Mouse (Mus musculus): Measurements from ENCODE around the gene Fam3c. TPM values are rescaled to one million over a fixed set of nuclear protein-coding genes. Genes with fewer than 3 reads are reported as not detected.

Fam3c gene
- polyA plus RNA-seq (2011; ENCODE audit: insufficient read depth, insufficient read length, low replicate concordance, missing spikeins) = 10.5 and 19.7 TPM in 2 replicates

DNA sequence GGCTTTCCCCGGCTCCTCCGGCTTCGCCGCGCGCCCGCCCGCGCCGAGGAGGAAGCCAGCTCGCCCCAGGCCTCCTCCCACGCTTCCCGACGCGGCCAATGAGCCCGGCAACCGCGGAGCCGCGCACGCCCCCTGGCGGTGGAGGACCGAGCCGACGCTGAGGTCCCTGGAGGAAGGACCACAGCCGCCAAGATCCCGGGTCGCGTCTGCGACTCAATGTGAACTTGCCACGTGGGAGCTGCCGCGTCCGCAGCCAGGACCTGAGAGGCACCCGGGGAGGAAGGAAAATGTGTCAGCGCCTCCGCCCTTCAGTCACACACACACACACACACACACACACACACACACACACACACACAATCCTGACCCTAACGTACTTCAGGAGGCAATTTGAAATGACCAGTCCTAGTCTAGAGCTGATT is at the start of gene Fam3c:
Fam3c (minus strand) TSS at position 158 of the 422 bp plus-strand sequence.
- Histone ChIP-seq H3K4me1 (ENCODE audit: control insufficient read depth, insufficient read depth, low read length) (peaks cover 3% of the 10 kb centered on the region; the same call in 1 of the 2 replicates), H3K27ac (ENCODE audit: control insufficient read depth, insufficient read depth, low read depth, low read length, poor library complexity) (peak within 1 kb of the TSS; percentile 96), H3K4me3 (replicated peaks; ENCODE audit: control insufficient read depth, low read depth, low read length) (peak within 1 kb of the TSS; percentile 65)
- WGBS = under 1% methylated on average over 38 of the region's 38 CpGs
- TF ChIP-seq CTCF (IDR thresholded peaks at IDR 0.05; ENCODE audit: control insufficient read depth, insufficient read depth, low read length) (peak; percentile 89), POLR2A (IDR thresholded peaks at IDR 0.05; ENCODE audit: borderline replicate concordance, control insufficient read depth, low read depth, low read length) (peak; percentile 63; the same call in 1 of the 2 replicates)

DNA sequence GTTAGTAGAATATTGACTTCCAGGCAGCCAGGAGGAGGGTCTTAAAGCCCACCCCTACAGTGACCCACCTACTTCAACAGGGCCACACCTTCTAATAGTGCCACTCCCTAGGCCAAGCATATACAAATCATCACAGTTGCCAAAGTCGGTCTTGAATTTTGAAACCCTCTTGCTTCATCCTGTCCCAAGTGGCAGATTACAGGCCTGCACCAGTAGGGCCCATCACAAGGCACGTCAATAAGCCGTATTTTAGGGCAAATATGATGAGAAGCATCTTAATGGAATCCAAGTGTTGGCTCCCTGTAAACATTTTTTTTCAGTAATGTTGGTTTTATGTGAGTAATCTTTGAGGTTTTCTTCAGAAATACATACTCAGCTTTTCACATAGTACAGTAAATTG is 49.0 kb upstream of the Fam3c start:
- TF ChIP-seq CTCF (IDR thresholded peaks at IDR 0.05; ENCODE audit: control insufficient read depth, insufficient read depth, low read length) = no peak
- no peak for TF ChIP-seq POLR2A (IDR thresholded peaks at IDR 0.05; ENCODE audit: borderline replicate concordance, control insufficient read depth, low read depth, low read length)
- H3K27ac ChIP-seq (ENCODE audit: control insufficient read depth, insufficient read depth, low read depth, low read length, poor library complexity) = no peak overlapping the region
- H3K4me1 ChIP-seq (ENCODE audit: control insufficient read depth, insufficient read depth, low read length) = peaks cover 3% of the 10 kb centered on the region; the same call in 1 of the 2 replicates
- 46% methylated on average over 3 of the region's 3 CpGs for WGBS
- H3K4me3 ChIP-seq (replicated peaks; ENCODE audit: control insufficient read depth, low read depth, low read length) = no peak overlapping the region

DNA sequence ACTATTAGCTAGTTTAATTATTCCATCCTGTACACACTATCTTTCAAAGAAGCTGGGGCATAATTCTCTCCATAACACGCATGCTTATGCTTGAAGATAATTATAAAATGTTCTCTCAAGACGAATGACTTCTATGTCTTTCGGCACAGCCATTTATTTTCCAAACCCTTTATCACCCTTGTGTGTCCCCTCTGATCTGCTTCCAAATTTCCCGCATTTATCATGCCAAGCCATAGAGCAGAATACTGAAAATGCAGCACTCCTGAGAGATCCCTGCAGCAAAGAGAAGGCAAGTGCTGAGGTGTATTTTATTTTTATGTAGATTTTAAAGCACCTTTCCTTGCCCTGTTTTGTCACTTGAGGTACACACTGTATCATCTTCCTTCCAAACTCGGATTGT is 47.7 kb upstream of the Fam3c start:
- WGBS = 87% methylated on average over 5 of the region's 5 CpGs
- TF ChIP-seq CTCF (IDR thresholded peaks at IDR 0.05; ENCODE audit: control insufficient read depth, insufficient read depth, low read length) (no peak), POLR2A (IDR thresholded peaks at IDR 0.05; ENCODE audit: borderline replicate concordance, control insufficient read depth, low read depth, low read length) (no peak)
- no peak overlapping the region for H3K27ac ChIP-seq (ENCODE audit: control insufficient read depth, insufficient read depth, low read depth, low read length, poor library complexity)
- H3K4me3 ChIP-seq (replicated peaks; ENCODE audit: control insufficient read depth, low read depth, low read length) = no peak overlapping the region
- H3K4me1 ChIP-seq (ENCODE audit: control insufficient read depth, insufficient read depth, low read length) = peaks cover 3% of the 10 kb centered on the region; the same call in 1 of the 2 replicates

DNA sequence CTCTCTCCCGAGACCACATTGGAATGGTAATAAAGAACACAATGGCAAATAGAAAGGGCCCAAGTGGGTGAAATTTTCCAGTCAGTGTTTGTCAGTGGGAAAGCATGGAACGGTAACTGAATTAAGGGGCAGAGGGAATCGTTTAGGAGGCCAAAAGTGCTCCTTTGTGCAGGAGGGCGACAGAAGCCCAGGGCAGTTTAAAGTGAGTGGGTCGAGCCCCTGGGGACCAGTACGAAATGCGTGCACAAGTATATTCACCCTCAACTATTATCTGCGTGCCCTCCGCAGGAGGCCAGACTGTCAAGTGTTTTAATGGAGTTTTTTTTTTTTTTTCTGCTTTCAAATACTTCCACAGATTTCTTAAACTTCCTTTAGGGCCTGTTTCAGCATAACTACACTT is 47.3 kb upstream of the Fam3c start:
- H3K4me3 ChIP-seq (replicated peaks; ENCODE audit: control insufficient read depth, low read depth, low read length) = no peak overlapping the region
- no peak for TF ChIP-seq POLR2A (IDR thresholded peaks at IDR 0.05; ENCODE audit: borderline replicate concordance, control insufficient read depth, low read depth, low read length)
- TF ChIP-seq CTCF (IDR thresholded peaks at IDR 0.05; ENCODE audit: control insufficient read depth, insufficient read depth, low read length) = no peak
- peaks cover 3% of the 10 kb centered on the region; the same call in 1 of the 2 replicates for H3K4me1 ChIP-seq (ENCODE audit: control insufficient read depth, insufficient read depth, low read length)
- whole genome bisulfite sequencing = 80% methylated on average over 9 of the region's 9 CpGs
- H3K27ac ChIP-seq (ENCODE audit: control insufficient read depth, insufficient read depth, low read depth, low read length, poor library complexity) = no peak overlapping the region

DNA sequence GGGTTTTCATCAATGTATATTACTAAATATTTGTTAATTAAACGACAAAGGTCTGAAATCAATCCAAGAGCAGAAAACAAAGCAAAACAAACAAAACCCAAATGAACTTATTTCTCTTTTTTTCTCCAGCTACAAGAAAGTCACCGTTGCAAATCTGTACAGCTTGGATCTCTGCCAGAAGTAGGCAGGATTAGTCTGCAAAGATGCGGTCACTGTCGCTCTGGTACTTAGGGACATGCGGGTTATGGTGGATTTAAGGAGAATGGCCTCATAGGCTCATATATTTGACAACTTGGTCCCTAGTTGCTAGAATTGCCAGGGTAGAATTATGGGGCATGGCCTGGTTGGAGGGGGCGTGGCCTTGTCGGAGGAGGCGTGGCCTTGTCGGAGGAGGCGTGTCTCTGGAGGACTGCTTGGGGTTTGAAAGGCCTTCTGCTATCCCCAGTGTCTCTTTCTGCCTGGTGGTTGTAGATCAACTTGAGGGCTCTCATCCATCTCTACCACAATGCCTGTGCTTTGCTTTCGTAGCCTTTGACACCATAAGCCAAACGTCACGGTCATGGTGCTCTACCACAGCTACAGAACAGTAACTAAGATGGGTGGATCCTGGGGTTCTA is 46.6 kb upstream of the Fam3c start:
- TF ChIP-seq CTCF (IDR thresholded peaks at IDR 0.05; ENCODE audit: control insufficient read depth, insufficient read depth, low read length) (no peak), POLR2A (IDR thresholded peaks at IDR 0.05; ENCODE audit: borderline replicate concordance, control insufficient read depth, low read depth, low read length) (no peak)
- H3K4me3 ChIP-seq (replicated peaks; ENCODE audit: control insufficient read depth, low read depth, low read length) = no peak overlapping the region
- H3K4me1 ChIP-seq (ENCODE audit: control insufficient read depth, insufficient read depth, low read length) = peaks cover 3% of the 10 kb centered on the region; the same call in 1 of the 2 replicates
- no peak overlapping the region for H3K27ac ChIP-seq (ENCODE audit: control insufficient read depth, insufficient read depth, low read depth, low read length, poor library complexity)
- 69% methylated on average over 13 of the region's 13 CpGs for WGBS

DNA sequence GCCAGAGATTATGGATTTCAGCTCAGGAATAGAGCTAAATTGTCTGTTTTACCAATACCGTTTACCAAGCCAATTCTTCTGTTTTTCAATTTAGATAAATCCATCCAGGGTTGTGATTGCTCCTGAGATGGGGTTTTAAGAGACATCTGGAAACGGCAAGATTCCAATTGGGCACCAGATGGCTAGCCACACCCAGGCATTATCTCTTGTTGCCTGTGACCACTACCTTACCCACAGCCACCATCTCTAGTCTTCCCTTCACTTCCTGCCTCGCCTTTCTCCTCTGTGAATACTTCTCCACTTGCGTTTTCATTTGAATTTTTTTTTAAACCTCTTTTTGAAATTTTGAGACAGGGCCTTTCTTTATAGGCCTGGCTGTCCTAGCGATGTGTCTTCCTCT is 46.0 kb upstream of the Fam3c start:
- H3K4me3 ChIP-seq (replicated peaks; ENCODE audit: control insufficient read depth, low read depth, low read length) = no peak overlapping the region

DNA sequence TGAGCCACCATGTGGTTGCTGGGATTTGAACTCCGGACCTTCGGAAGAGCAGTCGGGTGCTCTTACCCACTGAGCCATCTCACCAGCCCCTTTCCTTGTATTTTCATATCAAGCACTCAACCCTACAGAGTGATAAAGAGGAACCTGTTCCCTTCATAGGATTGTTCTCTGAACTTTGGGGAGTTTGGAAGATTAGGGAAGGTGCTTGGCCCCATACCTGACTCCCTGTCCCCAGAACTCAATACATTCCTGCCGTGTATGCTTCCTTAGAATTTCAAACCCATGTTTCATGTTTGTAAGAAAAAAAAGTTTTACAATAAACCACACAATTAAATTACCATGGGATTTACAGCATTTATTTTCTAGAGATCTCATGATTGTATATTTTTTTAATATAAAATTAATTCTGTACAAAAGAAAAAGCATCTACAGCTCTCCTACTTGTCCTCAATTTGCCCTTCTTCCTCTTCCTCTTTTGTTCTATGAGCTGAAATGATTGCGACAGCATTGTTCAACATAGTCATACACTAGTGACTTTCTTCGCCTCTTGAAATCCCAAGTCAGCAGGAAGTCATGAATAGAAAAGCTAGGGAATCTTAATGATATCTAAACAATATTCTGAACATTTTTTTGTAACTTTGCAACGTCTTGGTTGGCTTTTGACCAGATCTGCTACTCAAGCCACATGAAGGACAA is 42.2 kb upstream of the Fam3c start:
- H3K4me1 ChIP-seq (ENCODE audit: control insufficient read depth, insufficient read depth, low read length) = no peaks in the 10 kb centered on the region
- H3K27ac ChIP-seq (ENCODE audit: control insufficient read depth, insufficient read depth, low read depth, low read length, poor library complexity) = no peak overlapping the region
- H3K4me3 ChIP-seq (replicated peaks; ENCODE audit: control insufficient read depth, low read depth, low read length) = no peak overlapping the region
- 55% methylated on average over 7 of the region's 7 CpGs for WGBS
- TF ChIP-seq CTCF (IDR thresholded peaks at IDR 0.05; ENCODE audit: control insufficient read depth, insufficient read depth, low read length) = no peak
- no peak for TF ChIP-seq POLR2A (IDR thresholded peaks at IDR 0.05; ENCODE audit: borderline replicate concordance, control insufficient read depth, low read depth, low read length)

More for the DNA sequence above, 46.0 kb upstream of the Fam3c start:
- WGBS = 34% methylated on average over 5 of the region's 5 CpGs
- no peak for TF ChIP-seq POLR2A (IDR thresholded peaks at IDR 0.05; ENCODE audit: borderline replicate concordance, control insufficient read depth, low read depth, low read length)
- no peak for TF ChIP-seq CTCF (IDR thresholded peaks at IDR 0.05; ENCODE audit: control insufficient read depth, insufficient read depth, low read length)
- Histone ChIP-seq H3K4me1 (ENCODE audit: control insufficient read depth, insufficient read depth, low read length) (peaks cover 3% of the 10 kb centered on the region; the same call in 1 of the 2 replicates), H3K27ac (ENCODE audit: control insufficient read depth, insufficient read depth, low read depth, low read length, poor library complexity) (no peak overlapping the region)

DNA sequence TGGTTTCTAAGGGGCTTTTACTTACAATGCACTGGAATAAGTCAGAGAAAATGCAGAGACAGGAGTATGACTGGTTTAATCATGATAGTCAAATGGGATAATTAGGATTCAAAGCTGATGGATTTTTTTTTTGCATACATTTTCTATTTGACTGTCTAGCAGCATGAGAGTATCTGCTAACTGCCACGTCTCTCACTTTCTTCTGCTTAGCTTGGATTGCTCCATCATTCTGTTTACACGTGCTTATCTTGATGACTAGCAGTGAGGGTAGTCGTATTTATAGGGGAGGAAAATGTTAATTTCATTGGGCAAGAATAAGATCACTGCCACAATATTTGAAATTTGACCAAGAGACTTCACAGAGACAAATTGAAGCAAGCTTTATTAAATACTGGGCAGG is 39.2 kb upstream of the Fam3c start:
- 39% methylated on average over 3 of the region's 3 CpGs for WGBS
- H3K4me1 ChIP-seq (ENCODE audit: control insufficient read depth, insufficient read depth, low read length) = no peaks in the 10 kb centered on the region; the same call in 1 of the 2 replicates

More for the DNA sequence above, 39.2 kb upstream of the Fam3c start:
- no peak for TF ChIP-seq POLR2A (IDR thresholded peaks at IDR 0.05; ENCODE audit: borderline replicate concordance, control insufficient read depth, low read depth, low read length)
- no peak for TF ChIP-seq CTCF (IDR thresholded peaks at IDR 0.05; ENCODE audit: control insufficient read depth, insufficient read depth, low read length)
- no peak overlapping the region for H3K27ac ChIP-seq (ENCODE audit: control insufficient read depth, insufficient read depth, low read depth, low read length, poor library complexity)
- no peak overlapping the region for H3K4me3 ChIP-seq (replicated peaks; ENCODE audit: control insufficient read depth, low read depth, low read length)
